Mouse (Mus musculus) stomach, postnatal 0 days (tissue): ENCODE data around the gene Tubb4b.

Experiments used
- CTCF ChIP-seq: IDR thresholded peaks from 2 replicates; pipeline ENCODE4 v1.5.1; 2016; ENCODE audit warnings: antibody characterized with exemption, low read depth, mild to moderate bottlenecking, moderate library complexity
- EP300 ChIP-seq: optimal IDR thresholded peaks from 2 replicates; pipeline ENCODE3; 2016; ENCODE audit warnings: antibody characterized with exemption

DNA sequence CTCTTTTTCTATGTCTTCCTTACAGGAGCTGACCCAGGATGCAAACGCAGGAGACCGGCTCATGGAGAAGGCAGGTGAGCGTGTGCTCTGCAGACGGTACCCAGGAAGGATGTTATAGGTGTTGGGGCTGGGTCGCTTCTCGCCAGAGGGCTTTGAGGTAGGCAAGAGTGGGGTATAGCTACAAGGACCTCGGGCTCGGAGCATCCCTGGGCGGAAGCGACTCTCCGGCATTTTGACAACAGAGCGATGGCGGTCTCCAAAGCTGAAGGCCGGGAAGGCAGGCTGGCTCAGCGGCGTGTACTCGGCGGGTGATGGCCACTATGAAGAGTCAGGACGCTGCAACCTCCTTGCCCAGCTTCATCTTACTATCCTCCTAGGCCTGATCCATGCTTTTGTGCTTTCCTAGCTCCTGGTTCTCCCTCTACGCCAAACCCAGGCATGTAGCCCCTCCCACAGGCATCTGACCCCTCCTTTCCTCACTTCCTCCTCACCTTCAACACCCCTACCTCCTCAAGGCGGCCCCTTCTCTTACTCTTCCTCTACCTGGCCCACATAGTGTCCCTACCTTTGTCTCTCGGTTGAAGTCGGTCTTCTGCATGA, 11.1 kb downstream of the Tubb4b start:
- TF ChIP-seq CTCF (no peak), EP300 (no peak)
